Mouse (Mus musculus) spleen, embryonic (tissue): ENCODE measurements around the gene Rnf115.
"Not testable (repeated sequence)": the region's sequence is repeated elsewhere in the genome, so short reads cannot be mapped to it uniquely, and the experiment has no call there.

Source experiments
- CTCF ChIA-PET: fragments of 350-600 bp; sonication (Branson Sonifier 250); formaldehyde crosslinking; loops from one replicate; lab custom pipeline; 2022; lab: Charles Lee

Gene Rnf115

DNA sequence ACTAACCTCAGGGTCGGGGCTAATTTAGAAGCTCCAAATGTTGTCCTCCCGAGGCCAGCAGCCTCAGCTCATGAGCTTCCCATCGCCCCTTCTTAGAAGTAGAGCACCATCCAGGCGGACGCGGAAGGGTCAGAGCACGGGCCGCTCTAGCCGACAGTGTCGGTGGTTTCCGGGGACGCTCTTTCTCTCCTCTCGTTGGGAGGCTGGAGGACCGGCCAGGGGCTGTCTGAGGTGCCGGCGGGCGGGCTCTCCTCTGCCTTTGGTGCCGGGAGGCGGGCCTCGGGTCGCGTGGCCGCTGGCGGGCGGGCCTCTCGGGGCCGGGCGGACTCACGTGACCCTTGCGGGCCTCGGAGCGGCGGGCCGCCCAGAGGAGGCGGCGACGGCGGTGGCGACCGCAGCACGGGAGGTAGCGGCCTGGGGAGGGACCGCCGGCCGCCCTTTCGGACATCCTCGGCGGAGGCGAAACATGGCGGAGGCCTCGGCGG, at the start of gene Rnf115, which contains the start of gene Polr3c:
Rnf115 (plus strand) TSS at position 322 of the 485 bp plus-strand sequence.
Polr3c (minus strand) TSS at position 286 of the 485 bp plus-strand sequence.
- CTCF ChIA-PET, result interaction anchor here (0.6 to 0.7 kb wide), 2 partner anchors 62 to 119 kb away, joined by 4 read pairs; no protein-coding TSS in a partner anchor

GRCm38 (mm10) chr3:96678456-96678855, 49.0 kb upstream of the Rnf115 start:
- CTCF ChIA-PET, result interaction anchor here (0.6 kb wide), 1 partner anchor 147 kb away, joined by 3 read pairs; no protein-coding TSS in a partner anchor

GRCm38 (mm10) chr3:96679159-96679674, 48.2 kb upstream of the Rnf115 start:
- CTCF ChIA-PET, result no interaction called here

- CTCF ChIA-PET, result interaction anchor here (0.6 kb wide), 1 partner anchor 590 kb away, joined by 3 read pairs; no protein-coding TSS in a partner anchor
Observed at GRCm38 (mm10) chr3:96680269-96680956, 47.1 kb upstream of the Rnf115 start.

- CTCF ChIA-PET, result no interaction called here
Observed at GRCm38 (mm10) chr3:96683496-96683895, 44.0 kb upstream of the Rnf115 start.

GRCm38 (mm10) chr3:96684151-96684821, 43.2 kb upstream of the Rnf115 start:
- CTCF ChIA-PET, result no interaction called here

GRCm38 (mm10) chr3:96684822-96685156, 42.7 kb upstream of the Rnf115 start:
- CTCF ChIA-PET, result no interaction called here

DNA sequence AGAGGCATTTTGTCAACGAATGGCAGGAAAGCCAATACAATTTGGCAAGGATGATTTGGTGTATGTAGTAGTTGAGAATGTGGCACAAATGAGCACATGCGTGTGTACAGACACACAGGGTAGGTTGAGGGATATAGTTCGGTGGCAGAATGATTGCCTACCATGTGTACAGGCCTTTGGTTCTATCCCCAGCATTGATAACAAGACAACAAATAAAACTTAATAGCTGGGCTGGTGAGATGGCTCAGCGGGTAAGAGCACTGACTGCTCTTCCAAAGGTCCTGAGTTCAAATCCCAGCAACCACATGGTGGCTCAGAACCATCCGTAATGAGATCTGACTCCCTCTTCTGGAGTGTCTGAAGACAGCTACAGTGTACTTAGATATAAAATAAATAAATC, 41.4 kb upstream of the Rnf115 start:
- CTCF ChIA-PET, result not testable (repeated sequence)

DNA sequence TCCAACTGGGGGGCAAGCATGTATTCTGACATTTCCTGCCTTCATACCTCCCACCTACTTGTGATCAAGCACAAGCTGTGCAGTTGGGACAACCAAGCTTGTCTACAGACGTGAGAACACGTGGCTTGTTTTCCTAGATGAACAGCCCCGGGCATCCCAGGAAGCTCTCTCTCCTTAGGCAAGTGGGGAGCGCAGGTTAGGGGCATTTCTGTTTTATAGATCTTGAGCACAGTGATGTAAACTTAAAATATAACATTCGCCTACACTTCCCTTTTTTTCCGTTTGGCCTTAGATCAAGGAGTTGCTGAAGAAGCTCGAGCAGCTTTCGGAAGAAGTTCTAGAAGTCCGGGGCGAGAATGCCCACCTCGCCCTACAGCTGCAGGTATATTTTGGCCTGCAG, 38.6 kb upstream of the Rnf115 start:
- CTCF ChIA-PET, result no interaction called here

DNA sequence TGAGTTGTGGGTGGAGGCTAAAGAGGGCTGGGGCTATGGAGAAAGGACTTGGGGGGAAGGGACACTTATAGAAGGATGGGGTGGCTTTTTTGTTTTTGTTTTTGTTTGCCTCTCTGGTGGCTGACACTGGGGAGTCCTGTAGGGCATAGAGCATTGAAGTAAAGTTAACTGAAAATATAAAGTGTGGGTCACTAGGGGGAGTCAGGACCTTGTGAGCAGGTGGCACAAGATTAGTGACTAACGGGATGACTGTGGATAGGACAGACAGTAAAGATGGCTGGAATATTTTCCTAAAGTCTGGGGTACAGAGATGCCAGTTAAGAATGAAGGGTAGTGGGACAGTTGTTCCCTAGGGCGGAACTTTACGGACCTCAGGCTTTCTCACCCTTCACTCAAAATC, 37.2 kb upstream of the Rnf115 start:
- CTCF ChIA-PET, result no interaction called here

DNA sequence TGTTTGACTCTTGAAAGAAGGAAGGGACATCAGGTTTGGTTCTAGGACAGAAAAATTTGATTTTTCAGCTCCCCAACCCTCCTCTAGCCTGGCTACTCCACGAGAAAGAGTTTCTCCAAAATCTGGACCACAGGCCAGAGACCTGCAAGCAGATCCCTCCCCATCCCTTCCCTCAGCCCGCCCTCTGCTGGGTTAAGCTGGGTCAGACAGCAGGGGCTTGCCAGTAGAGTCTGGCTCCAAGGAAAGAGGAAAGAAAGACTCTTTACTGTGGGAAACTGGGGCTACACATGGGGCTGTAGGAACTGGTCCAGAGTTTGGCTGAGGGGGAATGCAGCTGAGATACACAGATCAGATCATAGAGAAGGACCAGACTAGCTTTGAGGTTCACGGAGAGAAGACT, 35.0 kb upstream of the Rnf115 start:
- CTCF ChIA-PET, result no interaction called here

GRCm38 (mm10) chr3:96693579-96693978, 33.9 kb upstream of the Rnf115 start:
- CTCF ChIA-PET, result no interaction called here

DNA sequence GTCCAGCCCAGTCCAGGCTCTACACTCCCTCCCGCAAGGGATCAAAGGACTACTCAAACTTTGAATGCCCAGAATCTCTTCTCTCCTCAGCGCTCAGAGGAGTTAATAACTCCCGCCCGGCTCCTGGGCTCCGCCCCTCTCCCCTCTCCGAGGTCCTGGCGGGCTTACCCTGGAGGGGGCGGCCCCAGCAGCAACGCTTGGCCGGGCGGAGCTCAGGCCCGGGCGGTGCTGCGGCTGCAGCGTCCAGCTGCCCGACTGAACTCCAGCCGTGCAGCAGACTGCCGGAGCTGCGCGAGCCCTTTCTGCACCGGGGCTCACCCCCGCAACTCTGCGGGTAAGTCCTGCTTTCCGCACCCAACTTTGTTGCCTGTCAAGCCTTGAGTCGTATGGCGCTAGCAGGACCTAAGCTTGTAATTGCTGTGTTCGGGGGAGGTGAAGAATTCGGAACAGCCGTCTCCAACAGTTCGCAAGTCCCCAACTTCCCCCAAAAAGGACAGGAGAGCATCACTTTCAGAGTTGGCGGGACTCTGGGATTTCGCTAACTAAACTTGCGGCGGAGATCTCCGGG, 31.2 kb upstream of the Rnf115 start, which contains the start of gene Pias3:
Pias3 (plus strand) TSS at position 187 of the 568 bp plus-strand sequence.
- CTCF ChIA-PET, result interaction anchor here (0.6 to 1.0 kb wide), 2 partner anchors 9 to 703 kb away, joined by 3 read pairs; no protein-coding TSS in a partner anchor

DNA sequence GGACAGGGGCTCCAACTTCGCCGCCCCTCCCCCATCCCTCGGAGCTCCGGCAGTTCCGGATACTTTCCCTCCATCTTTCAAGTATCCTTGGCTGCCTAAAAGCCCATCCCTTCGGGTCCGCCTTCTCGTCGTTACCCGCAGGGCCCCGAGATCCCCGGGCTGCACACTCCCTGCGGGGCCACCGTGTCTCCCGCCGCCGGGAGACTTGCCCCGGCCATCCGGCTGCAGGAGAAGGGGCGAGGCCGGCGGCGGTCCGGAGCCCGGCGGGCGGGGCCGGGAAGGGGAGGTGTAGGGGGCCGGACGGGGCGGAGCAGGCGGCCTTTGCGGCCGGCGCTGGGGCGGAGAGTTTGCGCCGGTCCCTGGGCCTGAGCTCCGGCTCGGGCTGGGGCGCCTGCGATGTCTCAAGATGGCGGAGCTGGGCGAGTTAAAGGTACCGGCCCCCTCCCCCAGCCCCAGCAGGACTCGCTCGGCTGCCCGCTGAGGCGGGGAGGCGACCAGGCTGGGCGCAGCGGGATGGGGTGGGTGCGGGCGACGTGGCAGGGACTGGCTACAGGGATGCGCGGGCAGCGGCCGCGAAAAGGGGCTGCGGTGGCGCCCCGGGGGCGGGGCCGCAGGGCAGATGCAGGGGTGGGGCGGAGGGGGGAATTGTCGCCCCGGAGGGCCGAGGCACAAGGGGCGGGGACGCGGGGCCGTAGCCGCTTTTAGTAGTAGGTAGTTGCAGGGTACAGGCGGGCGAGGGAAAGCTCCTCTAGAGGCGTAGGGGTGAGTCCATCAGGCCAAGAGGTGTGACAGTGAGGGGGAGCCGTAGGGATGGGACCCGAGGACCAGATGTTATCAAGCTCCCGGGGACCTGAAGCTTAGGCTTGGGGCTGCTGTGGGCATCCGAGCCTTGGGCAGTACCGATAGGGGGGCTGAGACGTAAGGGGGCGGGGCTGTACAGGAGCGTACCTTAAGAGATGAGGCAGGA, 30.4 kb upstream of the Rnf115 start:
- CTCF ChIA-PET, result interaction anchor here (1.0 kb wide), 1 partner anchor 10 kb away, joined by 3 read pairs; no protein-coding TSS in a partner anchor

DNA sequence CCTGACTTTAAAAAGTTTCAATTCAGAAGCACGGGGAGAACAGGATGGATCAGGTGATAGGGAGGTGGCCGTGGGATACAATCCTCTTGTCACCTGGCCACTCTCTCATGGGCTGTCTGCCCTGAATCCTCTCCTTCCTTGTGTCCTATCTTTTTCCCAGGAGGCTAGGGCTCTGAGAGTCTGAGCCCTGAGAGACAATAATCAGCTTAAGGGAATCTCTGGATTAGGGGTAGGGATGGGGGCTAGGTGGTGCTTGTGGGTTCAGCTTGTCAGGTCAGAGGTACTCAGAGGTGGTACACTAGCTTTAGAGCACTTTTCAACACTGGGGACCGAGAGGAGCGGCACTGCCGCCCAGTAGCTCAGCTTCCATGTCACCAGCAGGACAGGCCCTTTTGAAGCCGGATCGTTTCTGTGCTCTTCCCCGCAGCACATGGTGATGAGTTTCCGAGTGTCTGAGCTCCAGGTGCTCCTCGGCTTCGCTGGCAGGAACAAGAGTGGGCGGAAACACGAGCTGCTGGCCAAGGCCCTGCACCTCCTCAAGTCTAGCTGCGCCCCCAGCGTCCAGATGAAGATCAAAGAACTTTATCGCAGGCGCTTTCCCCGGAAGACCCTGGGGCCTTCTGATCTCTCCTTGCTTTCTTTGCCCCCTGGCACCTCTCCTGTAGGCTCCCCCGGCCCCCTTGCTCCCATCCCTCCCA, 28.3 kb upstream of the Rnf115 start:
- CTCF ChIA-PET, result interaction anchor here (0.7 to 0.8 kb wide), 3 partner anchors 15 to 417 kb away, joined by 3 to 4 read pairs (median 3); no protein-coding TSS in a partner anchor

DNA sequence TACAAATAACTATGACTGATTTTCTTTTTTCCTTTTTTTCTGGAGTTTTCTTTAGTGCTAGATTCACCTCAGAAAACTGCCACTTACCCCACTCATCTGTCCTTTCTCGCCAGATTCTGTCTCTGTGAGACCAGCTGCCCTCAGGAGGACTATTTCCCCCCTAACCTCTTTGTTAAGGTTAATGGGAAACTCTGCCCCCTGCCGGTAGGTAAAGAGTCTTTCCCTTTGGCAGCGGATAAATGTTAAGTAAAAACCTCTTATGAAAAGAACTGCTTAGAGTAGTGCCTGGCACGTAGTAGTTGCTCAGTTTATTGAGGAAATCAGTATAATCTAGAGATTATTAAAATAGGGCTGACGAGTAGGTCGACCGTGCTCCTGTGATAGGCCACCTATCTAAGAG, 27.1 kb upstream of the Rnf115 start:
- CTCF ChIA-PET, result no interaction called here

- CTCF ChIA-PET, result no interaction called here
Observed at GRCm38 (mm10) chr3:96701003-96701402, 26.5 kb upstream of the Rnf115 start.

GRCm38 (mm10) chr3:96704778-96705177, 22.7 kb upstream of the Rnf115 start:
- CTCF ChIA-PET, result interaction anchor here (0.5 kb wide), 1 partner anchor 73 kb away, joined by 14 read pairs; no protein-coding TSS in a partner anchor

DNA sequence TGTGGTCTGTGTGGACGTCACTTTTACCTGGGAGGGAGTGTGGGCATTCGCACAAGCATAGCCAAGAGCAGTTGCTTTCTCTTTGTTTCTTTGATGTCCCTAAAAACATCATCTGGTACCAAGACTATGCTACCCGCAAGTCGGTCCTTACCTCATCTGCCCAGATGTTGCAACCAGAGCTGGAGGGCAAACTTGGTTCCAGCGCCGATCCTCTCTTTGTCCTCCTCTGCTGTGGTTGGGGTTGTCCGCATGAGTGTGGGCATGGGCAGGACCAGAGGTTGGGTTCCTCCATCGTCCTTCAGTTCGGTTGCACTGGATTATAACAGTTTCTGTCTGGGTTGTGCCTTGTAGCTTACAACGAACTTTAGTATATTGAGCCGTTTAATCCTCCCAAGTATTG, 21.2 kb upstream of the Rnf115 start:
- CTCF ChIA-PET, result no interaction called here

DNA sequence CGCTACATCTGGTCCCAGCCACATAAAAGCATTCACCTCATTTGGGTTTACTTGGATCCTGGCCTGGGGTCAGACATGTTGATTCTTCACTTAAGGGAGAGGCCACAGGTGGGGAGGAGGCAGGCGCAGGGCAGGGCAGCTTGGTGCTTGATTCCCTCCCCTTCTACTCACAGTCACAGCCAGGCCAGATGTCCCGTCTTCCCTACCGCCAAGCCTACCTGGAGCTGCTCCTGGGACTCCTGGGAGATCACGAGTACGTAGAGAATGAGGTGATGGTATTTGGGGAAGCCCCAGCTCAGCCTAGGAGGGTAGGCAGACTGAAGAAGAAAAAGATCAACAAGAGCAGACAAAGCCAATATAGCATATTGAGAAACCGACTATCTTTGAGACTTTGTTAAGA, 20.5 kb upstream of the Rnf115 start:
- CTCF ChIA-PET, result interaction anchor here (0.5 kb wide), 1 partner anchor 1796 kb away, joined by 6 read pairs; no protein-coding TSS in a partner anchor
